Mouse (Mus musculus): ENCODE data around the gene Sephs2. TPM values are rescaled to one million over a fixed set of nuclear protein-coding genes. Genes with fewer than 3 reads are reported as not detected.

Gene Sephs2
- total RNA-seq, 1 experiment from 2014 or later = 193 TPM

Other genes with a start within 250 kb of the Sephs2 start
- 49.3 and 57.7 TPM in 2 replicates for gene Maz, start 247.0 kb downstream of the Sephs2 start, total RNA-seq (2017)
- 1.4 and 2.1 TPM in 2 replicates for gene Kif22, start 231.6 kb downstream of the Sephs2 start, total RNA-seq (2017)
- 2.1 TPM in 1 of 2 replicates, not detected in the other for gene Zg16, start 186.7 kb downstream of the Sephs2 start, total RNA-seq (2017)
- gene AI467606, start 182.7 kb downstream of the Sephs2 start, total RNA-seq (2017) = 156 and 166 TPM in 2 replicates
- gene Qprt, start 151.8 kb downstream of the Sephs2 start, total RNA-seq (2017) = 1.4 and 3.8 TPM in 2 replicates
- 66.1 and 71.7 TPM in 2 replicates for gene Spn, start 136.2 kb downstream of the Sephs2 start, total RNA-seq (2017)
- 54.4 and 58.3 TPM in 2 replicates for gene Cd2bp2, start 78.0 kb downstream of the Sephs2 start, total RNA-seq (2017)
- gene Tbc1d10b, start 65.6 kb downstream of the Sephs2 start, total RNA-seq (2017) = 92.2 and 99.7 TPM in 2 replicates
- 8.6 and 10.9 TPM in 2 replicates for gene Mylpf, start 65.2 kb downstream of the Sephs2 start, total RNA-seq (2017)
- gene Zfp553, start 41.0 kb downstream of the Sephs2 start, total RNA-seq (2017) = 17.9 and 18.5 TPM in 2 replicates
- gene Sept1, start 40.9 kb downstream of the Sephs2 start, total RNA-seq (2017) = 189 and 198 TPM in 2 replicates
- gene Zfp771, start 29.8 kb downstream of the Sephs2 start, total RNA-seq (2017) = 6.1 and 7.4 TPM in 2 replicates
- gene Dctpp1, start 13.3 kb downstream of the Sephs2 start, total RNA-seq (2017) = 6.8 and 8.0 TPM in 2 replicates
- 144 and 148 TPM in 2 replicates for gene Itgal, start 22.2 kb upstream of the Sephs2 start, total RNA-seq (2017)
- gene Zfp768, start 71.5 kb upstream of the Sephs2 start, total RNA-seq (2017) = 5.4 and 6.8 TPM in 2 replicates
- gene Zfp747, start 102.0 kb upstream of the Sephs2 start, total RNA-seq (2017) = 23.5 and 24.2 TPM in 2 replicates
- gene 9130019O22Rik, start 113.1 kb upstream of the Sephs2 start, total RNA-seq (2017) = 7.7 and 8.7 TPM in 2 replicates
- gene E430018J23Rik, start 119.6 kb upstream of the Sephs2 start, total RNA-seq (2017) = 7.7 and 9.8 TPM in 2 replicates
- 19.3 and 24.2 TPM in 2 replicates for gene Zfp764, start 132.8 kb upstream of the Sephs2 start, total RNA-seq (2017)
- gene Zfp688, start 148.0 kb upstream of the Sephs2 start, total RNA-seq (2017) = 21.1 and 22.7 TPM in 2 replicates
- gene Zfp689, start 175.1 kb upstream of the Sephs2 start, total RNA-seq (2017) = 2.1 and 2.7 TPM in 2 replicates
- 129 and 155 TPM in 2 replicates for gene Prr14, start 185.6 kb upstream of the Sephs2 start, total RNA-seq (2017)
- gene Fbrs, start 205.1 kb upstream of the Sephs2 start, total RNA-seq (2017) = 92.1 and 93.0 TPM in 2 replicates
- 38.2 and 45.9 TPM in 2 replicates for gene Srcap, start 237.9 kb upstream of the Sephs2 start, total RNA-seq (2017)
- gene Gm42715, start 245.5 kb upstream of the Sephs2 start, total RNA-seq (2017) = 11.8 and 12.4 TPM in 2 replicates

Measured in neutrophil, adult 5-6 weeks (primary cell).